Comparison of ENCODE assay signal across 9 mouse cellular contexts in the genomic region with DNA sequence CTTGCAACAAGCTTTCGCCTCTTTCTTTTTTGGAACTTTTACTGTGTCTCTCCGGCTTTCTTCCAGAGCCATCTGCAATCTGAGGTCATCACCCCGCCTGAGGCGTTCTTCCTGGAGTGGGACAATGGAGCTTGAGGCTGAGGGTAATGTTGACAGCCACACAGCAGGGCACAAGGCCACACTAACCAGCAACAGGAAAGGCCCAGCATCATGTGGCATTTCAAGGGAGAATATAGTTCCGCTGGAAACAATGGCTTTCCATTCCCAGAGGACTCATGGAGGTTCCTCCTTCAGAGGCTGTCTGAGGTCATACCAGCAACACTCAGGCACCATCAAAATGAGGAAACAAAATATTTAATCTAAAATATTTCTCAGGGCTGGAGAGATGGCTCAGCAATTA. TPM values are rescaled to one million over a fixed set of nuclear protein-coding genes. Genes with fewer than 3 reads are reported as not detected.
DNase-seq lines count a peak whose midpoint lies in the region; ATAC-seq and TF ChIP-seq lines count a peak whose summit lies in the region.
"Had no signal": no experiment of that assay in that cellular context is flagged by ENCODE, and none has a peak within 500 bp of the region (broad histone marks: within the 10 kb centered on the region; RNA-seq: fewer than 3 reads in every experiment).

No protein-coding gene starts in this region.

- TF ChIP-seq CTCF in heart, postnatal 0 days (IDR thresholded peaks at IDR 0.05; ENCODE audit: low read depth), result no peak

- ATAC-seq in heart, postnatal 0 days (ENCODE audit: insufficient read depth, low read depth), result peak; percentile 81
- ATAC-seq in lung, embryonic 15.5 days (ENCODE audit: borderline replicate concordance, extremely low read depth, low FRiP score, low TSS enrichment), result 0 out of 2 replicates have a peak, but pooled peaks have one; percentile 59
- ATAC-seq in granulocyte monocyte progenitor cell, adult 5-6 weeks (replicated peaks; ENCODE audit: poor library complexity, severe bottlenecking), result no peak

- TF ChIP-seq EP300 in heart, postnatal 0 days (IDR thresholded peaks at IDR 0.05; ENCODE audit: low read depth), result peak; percentile 69

- peaks cover 11% of the 10 kb centered on the region for H3K36me3 ChIP-seq in heart, postnatal 0 days (replicated peaks; ENCODE audit: control insufficient read depth, insufficient read depth, low read length)
- 0 out of 2 replicates have a peak, but pooled peaks cover 4% of the 10 kb centered on the region for H3K36me3 ChIP-seq in lung, embryonic 15.5 days

- no peak overlapping the region for H3K4me3 ChIP-seq in heart, postnatal 0 days (ENCODE audit: low read depth, low read length)
- no peak overlapping the region for H3K4me3 ChIP-seq in lung, embryonic 15.5 days
- H3K4me3 ChIP-seq: myocyte had no signal

- no peaks in the 10 kb centered on the region for H3K9me3 ChIP-seq in heart, postnatal 0 days (replicated peaks; ENCODE audit: control insufficient read depth, low read length)
- H3K9me3 ChIP-seq in lung, embryonic 15.5 days, result no peaks in the 10 kb centered on the region

- peak overlapping the region; percentile 65 for H3K27ac ChIP-seq in heart, postnatal 0 days (ENCODE audit: low read depth)
- no peak overlapping the region for H3K27ac ChIP-seq in lung, embryonic 15.5 days

- intact Hi-C loops in gastrocnemius, postnatal 36 days (cut with DNase I), result loop anchor here (5.0 kb wide), 1 partner anchor 84 kb away; no protein-coding TSS in a partner anchor
- intact Hi-C loops in left cerebral cortex, postnatal 25 days (cut with DNase I), result loop anchor here (5.0 kb wide), 1 partner anchor 84 kb away; no protein-coding TSS in a partner anchor

- H3K4me2 ChIP-seq in heart, postnatal 0 days (ENCODE audit: low read depth, low read length), result no peak overlapping the region
- H3K4me2 ChIP-seq in lung, embryonic 15.5 days, result no peak overlapping the region

- no peaks in the 10 kb centered on the region for H3K27me3 ChIP-seq in heart, postnatal 0 days (ENCODE audit: control insufficient read depth, insufficient read depth, low read length)
- H3K27me3 ChIP-seq in lung, embryonic 15.5 days, result no peaks in the 10 kb centered on the region

- DNase-seq in gastrocnemius, postnatal 25 days, result peak; percentile 35
- DNase-seq in gastrocnemius, postnatal 36 days, result no peak
- DNase-seq in adrenal gland, postnatal 25 days, result peak; percentile 16
- DNase-seq in heart, postnatal 0 days (ENCODE audit: low spot score), result peak; percentile 21
- DNase-seq in left cerebral cortex, postnatal 25 days (ENCODE audit: low spot score in 2 of 2), result no peak
- DNase-seq in retina, postnatal 1 day, result no peak

- peaks cover 7% of the 10 kb centered on the region for H3K4me1 ChIP-seq in heart, postnatal 0 days (ENCODE audit: control insufficient read depth, insufficient read depth)
- H3K4me1 ChIP-seq in lung, embryonic 15.5 days, result peaks cover 9% of the 10 kb centered on the region; the same call in 1 of the 2 replicates

- WGBS in heart, postnatal 0 days, result 70% methylated on average over 5 of the region's 5 CpGs
- 64% methylated on average over 5 of the region's 5 CpGs for WGBS in lung, embryonic 15.5 days

- no peak overlapping the region for H3K9ac ChIP-seq in heart, postnatal 0 days (replicated peaks; ENCODE audit: low read depth, low read length)
- H3K9ac ChIP-seq in lung, embryonic 15.5 days, result no peak overlapping the region

RNA-seq across cellular contexts. Expression of a gene that starts 28.6 kb away (rescaled TPM):
- total RNA-seq in gastrocnemius, postnatal 25 days (2021), result 1 to 10 TPM; 5.5 to 7.4 TPM
- total RNA-seq in gastrocnemius, postnatal 36 days (2021), result 1 to 10 TPM; 3.9 to 5.2 TPM
- 13.8 and 19.9 TPM in 2 replicates for total RNA-seq in adrenal gland, postnatal 25 days (2021)
- total RNA-seq in heart, postnatal 0 days (2014; rRNA removed; ENCODE audit: low replicate concordance), result 11.6 and 34.6 TPM in 2 replicates
- polyA plus RNA-seq in heart, postnatal 0 days (2015; fragmentation: Nextera tagmentation; extraction: Ambion mirVana), result 6.5 TPM in 2 replicates
- 46.5 and 52.5 TPM in 2 replicates for polyA plus RNA-seq in lung, embryonic 15.5 days (2015; fragmentation: Nextera tagmentation; extraction: Ambion mirVana)
- 10 to 100 TPM; 43.2 to 44.9 TPM for total RNA-seq in left cerebral cortex, postnatal 25 days (2021)
- 1.6 TPM in 1 of 2 replicates, not detected in the other for total RNA-seq in granulocyte monocyte progenitor cell, adult 5-6 weeks (2014; fragmentation: Nextera tagmentation)
- not detected in 2 replicates for total RNA-seq in granulocyte monocyte progenitor cell, adult 5-6 weeks (2017)

RNA-seq across cellular contexts. Expression of a gene that starts 39.4 kb away (rescaled TPM):
- total RNA-seq in gastrocnemius, postnatal 25 days (2021), result 1 to 10 TPM; 3.2 to 4.5 TPM
- total RNA-seq in gastrocnemius, postnatal 36 days (2021), result 1 to 10 TPM; 2.6 to 3.8 TPM
- total RNA-seq in adrenal gland, postnatal 25 days (2021), result 21.6 and 23.9 TPM in 2 replicates
- 19.7 and 33.5 TPM in 2 replicates for total RNA-seq in heart, postnatal 0 days (2014; rRNA removed; ENCODE audit: low replicate concordance)
- polyA plus RNA-seq in heart, postnatal 0 days (2015; fragmentation: Nextera tagmentation; extraction: Ambion mirVana), result 12.0 and 12.5 TPM in 2 replicates
- polyA plus RNA-seq in lung, embryonic 15.5 days (2015; fragmentation: Nextera tagmentation; extraction: Ambion mirVana), result 61.7 and 66.0 TPM in 2 replicates
- 10 to 100 TPM; 19.1 to 26.9 TPM for total RNA-seq in left cerebral cortex, postnatal 25 days (2021)
- 9.2 and 12.9 TPM in 2 replicates for total RNA-seq in granulocyte monocyte progenitor cell, adult 5-6 weeks (2014; fragmentation: Nextera tagmentation)
- total RNA-seq in granulocyte monocyte progenitor cell, adult 5-6 weeks (2017), result 5.9 and 13.1 TPM in 2 replicates

RNA-seq across cellular contexts. Expression of a gene that starts 45.9 kb away (rescaled TPM):
- 10 to 100 TPM; 15.0 to 15.5 TPM for total RNA-seq in gastrocnemius, postnatal 25 days (2021)
- total RNA-seq in gastrocnemius, postnatal 36 days (2021), result 10 to 100 TPM; 13.9 to 20.4 TPM
- 26.0 and 30.5 TPM in 2 replicates for total RNA-seq in adrenal gland, postnatal 25 days (2021)
- total RNA-seq in heart, postnatal 0 days (2014; rRNA removed; ENCODE audit: low replicate concordance), result 21.3 and 43.9 TPM in 2 replicates
- polyA plus RNA-seq in heart, postnatal 0 days (2015; fragmentation: Nextera tagmentation; extraction: Ambion mirVana), result 16.3 and 19.3 TPM in 2 replicates
- 25.2 and 26.1 TPM in 2 replicates for polyA plus RNA-seq in lung, embryonic 15.5 days (2015; fragmentation: Nextera tagmentation; extraction: Ambion mirVana)
- 100 to 1,000 TPM; 118 to 133 TPM for total RNA-seq in left cerebral cortex, postnatal 25 days (2021)
- not detected in 2 replicates for total RNA-seq in granulocyte monocyte progenitor cell, adult 5-6 weeks (2014; fragmentation: Nextera tagmentation)
- total RNA-seq in granulocyte monocyte progenitor cell, adult 5-6 weeks (2017), result not detected in 2 replicates

RNA-seq across cellular contexts. Expression of a gene that starts 48.3 kb away (rescaled TPM):
- 10 to 100 TPM; 41.9 to 52.4 TPM for total RNA-seq in gastrocnemius, postnatal 25 days (2021)
- total RNA-seq in gastrocnemius, postnatal 36 days (2021), result 10 to 100 TPM; 26.7 to 34.9 TPM
- total RNA-seq in adrenal gland, postnatal 25 days (2021), result 3.5 and 4.2 TPM in 2 replicates
- total RNA-seq in heart, postnatal 0 days (2014; rRNA removed; ENCODE audit: low replicate concordance), result 34.1 and 54.5 TPM in 2 replicates
- polyA plus RNA-seq in heart, postnatal 0 days (2015; fragmentation: Nextera tagmentation; extraction: Ambion mirVana), result 39.1 and 51.0 TPM in 2 replicates
- 1,042 and 1,148 TPM in 2 replicates for polyA plus RNA-seq in lung, embryonic 15.5 days (2015; fragmentation: Nextera tagmentation; extraction: Ambion mirVana)
- 1 to 10 TPM; 4.2 to 5.5 TPM for total RNA-seq in left cerebral cortex, postnatal 25 days (2021)
- not detected in 2 replicates for total RNA-seq in granulocyte monocyte progenitor cell, adult 5-6 weeks (2014; fragmentation: Nextera tagmentation)
- total RNA-seq in granulocyte monocyte progenitor cell, adult 5-6 weeks (2017), result not detected in 2 replicates

Comparison
In these comparisons a context has a peak if more than half of its experiments do, and no peak if none do; other contexts are left out.
1. DNase-seq: peak in gastrocnemius, postnatal 25 days (single experiment), adrenal gland, postnatal 25 days (single experiment) and heart, postnatal 0 days (single experiment); none in gastrocnemius, postnatal 36 days (0 of 2), left cerebral cortex, postnatal 25 days (0 of 2) and retina, postnatal 1 day (single experiment).
2. RNA of a gene that starts 45.9 kb away (total RNA-seq): 118 to 133 TPM in left cerebral cortex, postnatal 25 days, 26.0 to 30.5 TPM in adrenal gland, postnatal 25 days, 21.3 to 43.9 TPM in heart, postnatal 0 days, 13.9 to 20.4 TPM in gastrocnemius, postnatal 36 days and 15.0 to 15.5 TPM in gastrocnemius, postnatal 25 days; not detected in granulocyte monocyte progenitor cell, adult 5-6 weeks; every median in the first group is over 10 times any median in the second.